Mouse (Mus musculus) intestine, embryonic 14.5 days (tissue): ENCODE results near the gene Wls. TPM values are rescaled to one million over a fixed set of nuclear protein-coding genes. Genes with fewer than 3 reads are reported as not detected.

Source experiments
- ATAC-seq: fragments of 200-750 bp; cut with Nextera tagmentation; replicated peaks from 2 replicates; pipeline ENCODE4 v1.8.0; 2017; ENCODE audit warnings: low read depth, moderate number of reproducible peaks, moderate TSS enrichment, moderate library complexity; ENCODE audit not compliant: low FRiP score, low TSS enrichment
- DNase-seq: peaks from one replicate; pipeline ENCODE4 v3.0.0-alpha.2; 2018; ENCODE audit warnings: low spot score
- H3K27ac ChIP-seq: fragments of 300-500 bp; sonication (generic); 2 replicates; pipeline ENCODE4 v1.5.1; 2014; ENCODE audit warnings: low read depth, mild to moderate bottlenecking, control low read depth
- H3K27me3 ChIP-seq: fragments of 300-500 bp; sonication (generic); replicated peaks from 2 replicates; pipeline ENCODE4 v1.6.1; 2014; ENCODE audit warnings: low read length, control low read depth; ENCODE audit not compliant: control insufficient read depth, insufficient read depth
- H3K36me3 ChIP-seq: fragments of 300-500 bp; sonication (generic); 2 replicates; pipeline ENCODE4 v1.6.1; 2014; ENCODE audit warnings: low read length, control low read depth; ENCODE audit not compliant: control insufficient read depth, insufficient read depth
- H3K4me1 ChIP-seq: fragments of 300-500 bp; sonication (generic); replicated peaks from 2 replicates; pipeline ENCODE4 v1.6.1; 2014; ENCODE audit warnings: low read length, control low read depth, mixed read lengths; ENCODE audit not compliant: control insufficient read depth, insufficient read depth
- H3K4me2 ChIP-seq: fragments of 300-500 bp; sonication (generic); 2 replicates; pipeline ENCODE4 v1.6.1; 2014; ENCODE audit warnings: low read length
- H3K4me3 ChIP-seq: fragments of 300-500 bp; sonication (generic); 2 replicates; pipeline ENCODE4 v1.5.1; 2014; ENCODE audit warnings: low read depth, low read length, control low read depth, mixed read lengths
- H3K9ac ChIP-seq: fragments of 300-500 bp; sonication (generic); 2 replicates; pipeline ENCODE4 v1.6.1; 2014; ENCODE audit warnings: mild to moderate bottlenecking, low read length
- H3K9me3 ChIP-seq: fragments of 300-500 bp; sonication (generic); 2 replicates; pipeline ENCODE4 v1.6.1; 2016; ENCODE audit warnings: low read length, control low read depth; ENCODE audit not compliant: control insufficient read depth
- WGBS: fragments of 180-500 bp; shearing (Covaris S2); extraction: QIAGEN DNeasy Blood & Tissue Kit; methylation state at CpG from one replicate; pipeline ENCODE4 v1.1.7; 2014; 5-methylcytosine and 5-hydroxymethylcytosine counted together
- polyA plus RNA-seq: library from polyadenylated mRNA; unstranded; fragments of >200 nt; fragmentation: Nextera tagmentation; extraction: Ambion mirVana; gene quantifications from 2 replicates; pipeline ENCODE4 v1.2.1, GENCODE M21; 2014

Wls gene
- 101 and 121 TPM in 2 replicates for polyA plus RNA-seq

- Histone ChIP-seq H3K9ac (peak within 1 kb of the TSS; percentile 74), H3K4me2 (peak within 1 kb of the TSS; percentile 76), H3K27me3 (no peaks in the 10 kb centered on the region), H3K4me3 (peak within 1 kb of the TSS; percentile 89), H3K27ac (peak within 1 kb of the TSS; percentile 90), H3K9me3 (no peaks in the 10 kb centered on the region), H3K36me3 (no peaks in the 10 kb centered on the region), H3K4me1 (peaks cover 7% of the 10 kb centered on the region)
- 0% methylated on average over 21 of the region's 21 CpGs for WGBS
- peak; percentile 86 for ATAC-seq
- peak; percentile 84 for DNase-seq
These were observed at the start of gene Wls for GRCm38 (mm10) chr3:159839481-159839880. Gene Wls (plus strand): TSS chr3:159839672.

- H3K4me1 ChIP-seq = no peaks in the 10 kb centered on the region
- H3K36me3 ChIP-seq = no peaks in the 10 kb centered on the region
- DNase-seq (no peak), ATAC-seq (no peak)
- H3K4me2 ChIP-seq = no peak overlapping the region
- H3K27ac ChIP-seq = no peak overlapping the region
- H3K27me3 ChIP-seq = no peaks in the 10 kb centered on the region
- 65% methylated on average over 2 of the region's 2 CpGs for WGBS
- no peaks in the 10 kb centered on the region for H3K9me3 ChIP-seq
- no peak overlapping the region for H3K4me3 ChIP-seq
- no peak overlapping the region for H3K9ac ChIP-seq
These were observed 49.7 kb upstream of the Wls start for GRCm38 (mm10) chr3:159789781-159790180.

- no peaks in the 10 kb centered on the region for H3K9me3 ChIP-seq
- no peaks in the 10 kb centered on the region for H3K36me3 ChIP-seq
- H3K4me2 ChIP-seq = no peak overlapping the region
- no peak overlapping the region for H3K9ac ChIP-seq
- ATAC-seq (no peak), DNase-seq (no peak)
- H3K4me3 ChIP-seq = no peak overlapping the region
- H3K4me1 ChIP-seq = 0 out of 2 replicates have a peak, but pooled peaks cover 3% of the 10 kb centered on the region
- H3K27ac ChIP-seq = no peak overlapping the region
- H3K27me3 ChIP-seq = no peaks in the 10 kb centered on the region
These were observed 7.9 kb upstream of the Wls start for GRCm38 (mm10) chr3:159831535-159831934.

GRCm38 (mm10) chr3:159840002-159840816 lies 737 bp downstream of the Wls start:
- peak overlapping the region; percentile 89 for H3K4me3 ChIP-seq
- H3K4me2 ChIP-seq = peak overlapping the region; percentile 76
- no peaks in the 10 kb centered on the region for H3K36me3 ChIP-seq
- ATAC-seq (peak; percentile 68), DNase-seq (peak; percentile 86)
- no peaks in the 10 kb centered on the region for H3K27me3 ChIP-seq
- peak overlapping the region; percentile 90 for H3K27ac ChIP-seq
- peaks cover 7% of the 10 kb centered on the region for H3K4me1 ChIP-seq
- under 1% methylated on average over 27 of the region's 27 CpGs for WGBS
- no peaks in the 10 kb centered on the region for H3K9me3 ChIP-seq
- H3K9ac ChIP-seq = peak overlapping the region; percentile 74

- H3K36me3 ChIP-seq = no peaks in the 10 kb centered on the region
- H3K9ac ChIP-seq = peak overlapping the region; percentile 74
- H3K27me3 ChIP-seq = no peaks in the 10 kb centered on the region
- ATAC-seq (peak; percentile 11), DNase-seq (peak; percentile 78)
- WGBS = under 1% methylated on average over 12 of the region's 12 CpGs
- peak overlapping the region; percentile 90 for H3K27ac ChIP-seq
- no peaks in the 10 kb centered on the region for H3K9me3 ChIP-seq
- peak overlapping the region; percentile 89 for H3K4me3 ChIP-seq
- peaks cover 7% of the 10 kb centered on the region for H3K4me1 ChIP-seq
- H3K4me2 ChIP-seq = peak overlapping the region; percentile 76
These were observed 1.4 kb downstream of the Wls start for GRCm38 (mm10) chr3:159840817-159841390.

- DNase-seq = peak; percentile 55
- H3K4me1 ChIP-seq = peaks cover 7% of the 10 kb centered on the region
- 11% methylated on average over 3 of the region's 3 CpGs for WGBS
- peak overlapping the region; percentile 89 for H3K4me3 ChIP-seq
- peak overlapping the region; percentile 76 for H3K4me2 ChIP-seq
- no peaks in the 10 kb centered on the region for H3K27me3 ChIP-seq
- H3K9ac ChIP-seq = peak overlapping the region; percentile 74; the same call in 1 of the 2 replicates
- 0 out of 2 replicates have a peak, but pooled peaks have one; percentile 5 for ATAC-seq
- no peaks in the 10 kb centered on the region for H3K9me3 ChIP-seq
- H3K27ac ChIP-seq = no peak overlapping the region
- H3K36me3 ChIP-seq = no peaks in the 10 kb centered on the region
These were observed 2.0 kb downstream of the Wls start for GRCm38 (mm10) chr3:159841458-159841857.

- WGBS = 79% methylated on average over 4 of the region's 4 CpGs
- H3K4me3 ChIP-seq = no peak overlapping the region
- H3K4me1 ChIP-seq = peaks cover 16% of the 10 kb centered on the region
- H3K9ac ChIP-seq = no peak overlapping the region
- ATAC-seq = no peak
- no peak overlapping the region for H3K4me2 ChIP-seq
- H3K9me3 ChIP-seq = no peaks in the 10 kb centered on the region
- no peaks in the 10 kb centered on the region for H3K27me3 ChIP-seq
- DNase-seq = no peak
- no peaks in the 10 kb centered on the region for H3K36me3 ChIP-seq
- H3K27ac ChIP-seq = no peak overlapping the region
These were observed 3.7 kb downstream of the Wls start for GRCm38 (mm10) chr3:159843135-159843534.

GRCm38 (mm10) chr3:159847410-159848016 lies 8.0 kb downstream of the Wls start:
- no peaks in the 10 kb centered on the region for H3K36me3 ChIP-seq
- H3K27me3 ChIP-seq = no peaks in the 10 kb centered on the region
- 0 out of 2 replicates have a peak, but pooled peaks have one; percentile 60 for ATAC-seq
- no peak overlapping the region for H3K27ac ChIP-seq
- H3K4me1 ChIP-seq = peaks cover 9% of the 10 kb centered on the region; the same call in 1 of the 2 replicates
- WGBS = 40% methylated on average over 2 of the region's 2 CpGs
- no peak for DNase-seq
- H3K4me2 ChIP-seq = no peak overlapping the region
- H3K4me3 ChIP-seq = no peak overlapping the region
- no peaks in the 10 kb centered on the region for H3K9me3 ChIP-seq
- no peak overlapping the region for H3K9ac ChIP-seq
